Mouse (Mus musculus) urinary bladder, postnatal 25 days (tissue): ENCODE results near the gene Fam53b.
A peak's percentile ranks its signal among the peaks of the same experiment; 100 is the strongest.

ENCODE experiments used
- DNase-seq: peaks from one replicate; pipeline ENCODE4 v3.0.0; 2022; ENCODE audit warnings: low spot score

Fam53b gene

DNA sequence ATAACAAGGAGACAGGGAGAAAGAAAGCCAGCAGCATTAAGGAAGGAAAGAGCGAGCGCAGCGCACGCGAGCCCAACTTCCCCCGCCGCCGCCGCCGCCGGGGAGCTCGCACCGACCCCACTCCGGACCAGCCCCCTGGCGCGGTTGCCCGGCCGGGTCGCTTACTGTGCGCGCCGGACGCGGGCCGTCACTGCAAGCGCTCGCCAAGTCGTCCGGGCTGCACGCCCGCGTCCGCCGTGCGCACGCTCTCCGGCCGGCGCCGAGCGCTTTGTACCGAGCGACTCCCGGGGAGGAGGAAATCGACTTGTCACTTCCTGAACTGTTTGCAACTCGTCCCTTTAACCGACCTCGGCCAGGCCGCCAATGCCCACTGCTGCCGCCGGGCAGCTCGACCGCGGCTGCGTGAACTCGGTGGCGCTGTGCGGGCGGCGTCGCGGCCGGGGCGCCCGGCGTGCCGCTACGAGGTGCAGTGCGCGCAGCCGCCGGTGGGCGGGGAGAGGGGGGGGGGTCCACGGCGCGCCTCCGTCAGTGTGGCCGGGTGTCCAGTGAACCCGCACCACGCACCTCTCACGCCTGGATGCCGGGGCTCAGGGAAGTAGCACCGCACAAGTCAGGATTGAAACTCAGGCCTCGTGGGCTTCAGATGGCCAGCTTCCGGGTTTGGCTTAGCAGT, at the start of gene Fam53b:
Gene Fam53b, minus strand, starts transcription at position 471 of the 673 bp plus-strand sequence.
- peak; percentile 60 for DNase-seq

GRCm38 (mm10) chr7:132859042-132859958, 45.6 kb upstream of the Fam53b start, which contains the start of gene Abraxas2:
TSS of gene Abraxas2 (plus strand) at chr7:132859225.
- peak; percentile 88 for DNase-seq

GRCm38 (mm10) chr7:132858043-132858608, 44.4 kb upstream of the Fam53b start:
- DNase-seq, result no peak

- no peak for DNase-seq
These were observed 42.4 kb upstream of the Fam53b start for GRCm38 (mm10) chr7:132856083-132856482.

DNA sequence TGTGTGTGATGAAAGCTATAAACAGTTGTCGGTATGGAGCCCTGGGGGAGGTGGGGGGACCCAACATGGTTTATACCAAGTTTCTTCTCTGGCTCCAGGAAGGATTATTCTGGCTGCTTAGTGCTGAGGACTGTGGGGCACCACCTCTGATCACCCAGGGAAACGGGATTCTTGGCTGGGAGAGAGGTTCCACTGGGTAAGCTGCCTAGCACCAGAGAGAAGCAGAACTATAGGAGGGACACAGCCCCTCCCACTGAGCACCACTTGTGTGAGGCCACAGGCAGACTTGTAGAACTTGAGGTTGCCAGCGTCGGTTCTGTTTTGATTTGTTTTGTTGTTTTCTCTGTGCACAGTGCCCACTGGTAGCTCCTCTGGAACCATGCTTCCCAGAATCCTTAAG, 40.3 kb upstream of the Fam53b start:
- DNase-seq, result no peak

DNA sequence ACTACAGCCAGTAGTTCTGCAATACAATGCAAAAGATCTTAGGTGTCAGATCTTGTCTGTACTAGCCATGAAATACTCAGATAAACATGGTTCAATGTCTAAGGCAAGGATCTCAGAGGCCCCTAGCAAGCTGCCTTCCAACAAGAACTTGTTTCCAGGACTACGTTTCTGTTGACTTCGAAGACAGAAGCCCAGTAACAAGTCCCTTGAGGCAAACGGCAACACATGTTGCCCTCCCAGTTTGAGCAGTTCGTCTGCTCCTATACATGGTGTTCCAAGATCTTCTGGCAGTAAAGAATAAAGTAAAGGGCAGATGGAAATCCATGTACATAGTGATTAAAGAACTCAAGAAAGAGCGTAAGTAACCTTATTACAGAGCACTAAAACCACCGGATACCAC, 39.7 kb upstream of the Fam53b start:
- DNase-seq, result no peak

GRCm38 (mm10) chr7:132852173-132852844, 38.6 kb upstream of the Fam53b start, which contains the start of gene Eef1akmt2:
TSS of gene Eef1akmt2 (minus strand) at chr7:132852673.
- DNase-seq, result peak; percentile 60

DNA sequence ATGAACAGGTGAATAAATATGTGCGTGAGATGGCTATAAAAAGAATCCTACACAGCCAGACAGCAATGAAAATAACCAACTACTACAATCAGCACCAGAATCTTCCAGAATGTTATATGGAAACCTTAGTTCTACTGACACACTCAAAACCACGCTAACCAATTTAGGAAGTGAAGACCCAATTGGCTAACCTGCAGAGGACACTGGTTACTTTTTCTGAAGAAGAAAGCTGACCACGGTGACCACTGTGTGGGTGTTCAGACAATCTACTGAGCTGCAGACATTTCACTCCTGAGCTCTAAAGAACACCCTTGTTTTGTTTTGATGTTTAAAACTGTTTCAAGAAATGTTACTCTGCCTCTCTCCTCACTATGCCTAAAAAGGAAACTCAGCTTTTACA, 29.5 kb upstream of the Fam53b start:
- no peak for DNase-seq

DNA sequence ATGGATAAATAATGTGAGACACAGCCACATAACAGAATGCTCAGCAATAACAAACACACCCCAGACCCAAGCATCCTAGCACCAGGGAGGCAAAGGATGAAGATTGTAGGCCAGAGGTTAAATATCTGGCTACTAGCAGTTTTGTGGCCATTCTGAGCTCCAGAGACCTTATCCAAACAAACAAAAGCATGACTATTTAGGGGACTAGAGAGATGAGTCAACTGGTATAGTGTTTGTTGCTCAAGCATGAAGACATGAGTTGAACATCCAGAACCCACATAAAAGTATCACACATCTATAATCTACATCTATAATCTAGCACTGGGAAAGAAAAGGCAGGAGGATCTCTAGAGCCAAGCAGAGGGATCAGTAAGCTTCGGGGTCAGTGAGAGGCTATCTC, 28.8 kb upstream of the Fam53b start:
- no peak for DNase-seq

DNA sequence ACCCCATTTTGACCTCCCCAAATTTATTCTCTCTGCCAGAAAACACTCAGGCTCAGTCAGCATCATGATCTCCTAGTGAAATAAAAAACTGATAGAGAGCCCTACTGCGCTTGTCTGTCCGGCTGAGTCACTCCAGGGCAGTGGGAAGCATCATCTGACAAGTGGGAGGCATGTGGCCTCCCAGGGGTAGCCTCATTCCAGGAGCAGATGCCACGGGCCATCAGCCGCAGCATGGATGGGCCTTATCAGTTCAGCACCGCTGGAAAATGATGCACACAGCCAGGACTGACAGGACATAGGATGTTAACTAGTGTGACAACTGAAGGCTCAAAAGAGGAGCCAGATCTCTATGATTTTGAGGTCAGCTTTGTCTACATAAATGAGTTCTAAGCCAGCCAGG, 27.6 kb upstream of the Fam53b start:
- DNase-seq, result no peak

GRCm38 (mm10) chr7:132830955-132831354, 17.3 kb upstream of the Fam53b start:
- no peak for DNase-seq

DNA sequence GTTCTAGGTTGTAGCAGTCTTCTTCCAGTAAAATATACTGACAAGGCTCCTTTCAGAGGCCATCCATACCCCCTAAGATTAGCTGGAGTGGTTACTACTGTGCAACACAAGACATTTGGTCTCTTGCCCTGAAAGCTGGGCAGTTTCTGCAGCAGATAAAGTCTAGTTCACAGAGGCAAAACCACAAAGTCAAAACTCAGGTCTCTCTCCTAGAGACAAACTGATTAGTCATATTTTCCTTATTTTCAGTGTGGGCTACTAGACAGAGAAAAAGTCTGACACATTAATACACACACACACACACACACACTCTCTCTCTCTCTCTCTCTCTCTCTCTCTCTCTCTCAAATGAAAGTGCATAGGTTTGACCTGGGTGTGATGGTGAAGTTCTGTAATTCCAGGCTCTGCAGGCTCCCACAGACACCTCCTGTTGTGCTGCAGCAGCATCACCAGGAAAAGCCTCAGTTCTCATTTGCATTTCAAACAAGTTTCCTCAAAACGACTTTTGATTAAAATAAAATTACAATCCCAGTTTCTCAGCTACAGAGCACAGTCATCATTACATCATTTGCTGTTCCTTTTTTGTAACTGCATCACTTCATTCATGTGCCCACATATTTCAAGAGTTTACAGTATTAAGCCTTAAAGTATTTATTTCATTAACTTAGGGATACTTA, 10.8 kb upstream of the Fam53b start:
- DNase-seq, result no peak

GRCm38 (mm10) chr7:132823832-132824231, 10.1 kb upstream of the Fam53b start:
- no peak for DNase-seq

DNA sequence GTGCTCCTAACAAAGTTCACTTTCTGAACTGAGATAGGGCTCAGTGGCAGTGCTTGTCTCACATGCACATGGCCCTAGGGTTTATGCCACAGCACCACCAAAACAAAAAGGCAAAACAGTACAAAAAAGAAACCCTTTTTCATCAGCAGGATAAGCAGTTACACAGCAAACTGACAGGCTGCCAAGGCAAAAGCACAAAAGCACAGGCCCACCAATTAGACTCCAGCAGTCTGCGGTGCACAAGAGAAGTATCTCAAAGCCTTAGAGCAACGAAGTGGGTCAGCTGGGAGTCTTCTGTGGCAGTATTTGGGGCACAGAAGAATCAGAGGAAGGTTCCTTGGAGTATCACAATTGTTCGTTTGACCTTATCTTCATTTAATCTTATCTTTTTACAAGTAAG, 7.0 kb upstream of the Fam53b start:
- DNase-seq, result no peak

GRCm38 (mm10) chr7:132817056-132817455, 3.4 kb upstream of the Fam53b start:
- no peak for DNase-seq

DNA sequence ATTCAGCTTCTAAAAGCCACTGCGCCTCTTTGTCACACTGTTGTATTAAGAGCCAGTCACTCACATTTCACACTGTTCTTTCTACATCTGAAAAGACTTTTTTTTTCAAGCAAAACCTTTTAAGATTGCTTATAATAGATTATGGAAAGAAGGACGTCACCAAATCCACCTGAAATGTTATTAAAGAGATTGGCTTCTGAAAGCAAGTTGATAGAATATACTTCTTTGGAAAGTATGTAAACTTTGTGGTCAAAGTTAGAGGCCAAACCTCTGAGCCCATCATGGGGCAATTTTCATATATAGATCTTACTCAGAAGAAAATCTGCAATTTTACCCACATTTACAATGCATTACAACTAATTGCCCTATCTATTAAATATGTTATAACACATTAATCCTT, 2.8 kb upstream of the Fam53b start:
- DNase-seq, result no peak

DNA sequence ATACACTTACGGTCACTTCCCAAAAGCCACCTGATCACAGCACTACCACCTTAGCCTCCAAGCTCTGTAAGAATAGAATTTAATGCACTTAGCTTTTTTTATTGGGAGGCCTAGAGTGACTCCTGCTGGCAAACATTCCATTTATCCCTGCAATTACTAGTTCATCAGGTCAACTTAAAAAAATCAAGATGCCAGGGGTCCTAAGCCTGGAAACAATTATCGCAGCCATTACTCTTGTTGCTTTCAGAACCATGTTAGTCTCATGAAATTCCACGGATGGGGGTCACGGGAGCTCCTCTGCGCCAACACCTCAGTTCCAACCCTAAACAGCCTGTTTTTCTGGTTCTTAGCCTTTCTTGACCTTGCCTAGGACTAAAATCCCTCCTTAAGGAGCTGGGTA, 1.4 kb upstream of the Fam53b start:
- DNase-seq, result no peak

DNA sequence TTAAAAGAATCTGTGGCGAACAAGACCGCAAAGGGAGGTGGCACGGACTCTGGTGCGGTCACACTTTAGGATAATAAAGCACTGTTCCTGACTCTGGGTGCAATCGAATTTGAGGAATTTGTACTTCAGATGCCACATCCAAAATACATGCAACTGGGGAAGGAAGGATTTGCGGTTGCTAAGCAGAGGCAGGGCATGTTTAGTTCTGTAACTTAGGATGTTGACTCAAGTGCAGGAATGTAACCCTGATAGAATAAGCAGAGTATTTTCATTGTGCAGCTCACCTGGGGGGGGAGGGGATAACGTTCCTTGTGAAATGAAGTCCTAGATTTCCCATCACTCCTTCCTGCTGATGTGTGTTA, 384 bp upstream of the Fam53b start:
- no peak for DNase-seq

- peak; percentile 54 for DNase-seq
These were observed 869 bp downstream of the Fam53b start for GRCm38 (mm10) chr7:132812619-132813415.

DNA sequence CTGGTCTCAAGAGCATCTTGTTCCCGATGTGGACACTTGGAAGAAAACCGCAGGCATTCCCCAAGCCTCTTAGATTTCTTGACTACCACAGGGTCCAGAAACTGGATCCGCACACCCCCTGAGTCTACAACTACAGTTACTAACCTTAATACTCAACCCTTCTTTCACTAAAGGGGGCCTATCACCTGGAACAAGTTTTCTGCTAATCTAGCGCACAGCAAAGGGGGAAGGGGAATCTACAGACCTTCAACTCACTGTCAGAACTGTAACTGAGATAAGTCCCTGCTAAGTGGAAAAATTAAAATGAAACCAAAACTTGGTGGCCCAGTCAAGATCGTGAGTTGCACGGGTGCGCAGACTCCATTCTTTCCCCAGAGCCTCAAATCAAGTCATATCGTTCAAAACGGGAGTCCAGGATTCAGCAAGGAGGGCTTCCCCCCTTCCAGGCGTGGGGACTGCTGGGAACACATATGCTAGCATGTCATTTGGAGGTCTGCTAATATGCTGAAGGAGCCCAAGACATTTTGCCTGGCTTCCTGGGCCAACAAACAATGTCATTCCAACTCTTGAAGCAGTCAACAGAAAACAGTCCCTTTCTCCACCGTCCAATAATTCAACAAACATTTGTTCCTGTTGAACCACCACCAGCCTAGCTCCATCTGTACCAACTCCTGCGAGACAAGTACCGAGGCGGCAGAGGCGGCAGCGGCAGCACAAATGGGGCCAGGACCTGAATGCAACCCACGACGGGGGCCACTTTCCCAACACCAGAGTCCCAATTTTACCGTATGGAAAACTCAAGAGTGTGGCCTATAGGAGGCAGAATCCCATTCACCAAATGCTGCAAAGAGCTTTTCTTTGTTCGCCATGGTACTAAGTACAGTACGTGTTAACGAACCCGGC, 1.7 kb downstream of the Fam53b start:
- DNase-seq, result no peak
